ENCODE assay signal across 23 mouse cellular contexts in genomic region chr13:18016604-18017003, GRCm38 (mm10). TPM values are rescaled to one million over a fixed set of nuclear protein-coding genes. Genes with fewer than 3 reads are reported as not detected.
DNase-seq lines count a peak whose midpoint lies in the region; ATAC-seq and TF ChIP-seq lines count a peak whose summit lies in the region.
"Had no signal": no experiment of that assay in that cellular context is flagged by ENCODE, and none has a peak within 500 bp of the region (broad histone marks: within the 10 kb centered on the region; RNA-seq: fewer than 3 reads in every experiment).

No protein-coding gene starts in this region.

- TF ChIP-seq RAD21 in MEL (IDR thresholded peaks at IDR 0.05; ENCODE audit: low read depth, low read length) = no peak

- H3K79me2 ChIP-seq in MEL (ENCODE audit: control insufficient read depth, insufficient read depth, low read length, poor library complexity) = no peaks in the 10 kb centered on the region

- TF ChIP-seq POLR2A in MEL (IDR thresholded peaks at IDR 0.05; ENCODE audit: control insufficient read depth in 1 of 2, insufficient read depth in 1 of 2, low read depth in 1 of 2, low read length in 2 of 2, poor library complexity in 1 of 2) = no peak

- 75% methylated on average over 3 of the region's 3 CpGs for WGBS in kidney, embryonic 16.5 days

- TF ChIP-seq CTCF in MEL (IDR thresholded peaks at IDR 0.05 in 2 of 3, conservative IDR thresholded peaks at IDR 0.05 in 1 of 3; ENCODE audit: control insufficient read depth in 1 of 3, insufficient read depth in 1 of 3, low read depth in 2 of 3, low read length in 3 of 3, poor library complexity in 1 of 3, severe bottlenecking in 1 of 3) = no peak

- no peak overlapping the region for H3K4me2 ChIP-seq in kidney, embryonic 16.5 days (replicated peaks; ENCODE audit: low read depth, low read length)
- H3K4me2 ChIP-seq: embryonic facial prominence, embryonic 13.5 days; embryonic facial prominence, embryonic 15.5 days; forebrain, embryonic 13.5 days; forebrain, embryonic 15.5 days had no signal

- TF ChIP-seq EP300 in MEL (IDR thresholded peaks at IDR 0.05; ENCODE audit: low read depth in 1 of 2, low read length in 2 of 2) = no peak

- no peak overlapping the region for H3K9ac ChIP-seq in MEL (ENCODE audit: control insufficient read depth, low read depth, low read length, poor library complexity, severe bottlenecking)
- H3K9ac ChIP-seq in kidney, embryonic 16.5 days (replicated peaks; ENCODE audit: low read length) = no peak overlapping the region
- H3K9ac ChIP-seq: embryonic facial prominence, embryonic 13.5 days; embryonic facial prominence, embryonic 15.5 days; forebrain, embryonic 13.5 days; forebrain, embryonic 15.5 days; forebrain, postnatal 0 days had no signal

- H3K9me3 ChIP-seq in MEL (replicated peaks; ENCODE audit: insufficient read depth, low read length) = no peaks in the 10 kb centered on the region
- no peaks in the 10 kb centered on the region for H3K9me3 ChIP-seq in kidney, embryonic 16.5 days (ENCODE audit: low read length)
- H3K9me3 ChIP-seq: embryonic facial prominence, embryonic 13.5 days; embryonic facial prominence, embryonic 15.5 days; forebrain, embryonic 13.5 days; forebrain, embryonic 15.5 days; G1E had no signal

- no peak overlapping the region for H3K4me3 ChIP-seq in MEL (ENCODE audit: control insufficient read depth in 1 of 2, insufficient read depth in 1 of 2, low read depth in 2 of 2, low read length in 2 of 2)
- H3K4me3 ChIP-seq in kidney, embryonic 16.5 days (ENCODE audit: low read length) = no peak overlapping the region
- H3K4me3 ChIP-seq: embryonic facial prominence, embryonic 13.5 days; embryonic facial prominence, embryonic 15.5 days; forebrain, embryonic 13.5 days; forebrain, embryonic 15.5 days had no signal

- no peaks in the 10 kb centered on the region for H3K36me3 ChIP-seq in MEL (ENCODE audit: control insufficient read depth in 1 of 2, insufficient read depth in 2 of 2, low read length in 2 of 2)
- H3K36me3 ChIP-seq in kidney, embryonic 16.5 days (ENCODE audit: insufficient read depth, low read length) = no peaks in the 10 kb centered on the region
- H3K36me3 ChIP-seq: embryonic facial prominence, embryonic 13.5 days; embryonic facial prominence, embryonic 15.5 days; forebrain, embryonic 15.5 days; G1E had no signal

- ATAC-seq in common myeloid progenitor, adult 5-6 weeks (replicated peaks; ENCODE audit: low read depth, poor library complexity, severe bottlenecking) = peak; percentile 62
- ATAC-seq in kidney, embryonic 16.5 days (ENCODE audit: low FRiP score, low TSS enrichment) = no peak
- ATAC-seq: forebrain, embryonic 13.5 days; forebrain, embryonic 15.5 days; forebrain, postnatal 0 days had no signal

- no peak overlapping the region for H3K27ac ChIP-seq in MEL (ENCODE audit: control insufficient read depth, low read depth, low read length)
- no peak overlapping the region for H3K27ac ChIP-seq in kidney, embryonic 16.5 days (ENCODE audit: low read length)
- H3K27ac ChIP-seq: embryonic facial prominence, embryonic 13.5 days; embryonic facial prominence, embryonic 15.5 days; forebrain, embryonic 13.5 days; forebrain, embryonic 15.5 days had no signal

- no peaks in the 10 kb centered on the region for H3K27me3 ChIP-seq in MEL (ENCODE audit: control insufficient read depth in 1 of 2, insufficient read depth in 2 of 2, low read length in 2 of 2)
- H3K27me3 ChIP-seq in kidney, embryonic 16.5 days (ENCODE audit: insufficient read depth, low read length) = no peaks in the 10 kb centered on the region
- H3K27me3 ChIP-seq: embryonic facial prominence, embryonic 13.5 days; embryonic facial prominence, embryonic 15.5 days; forebrain, embryonic 13.5 days; forebrain, embryonic 15.5 days had no signal

- H3K4me1 ChIP-seq in MEL (ENCODE audit: control insufficient read depth in 1 of 2, insufficient read depth in 2 of 2, low read length in 2 of 2) = no peaks in the 10 kb centered on the region
- H3K4me1 ChIP-seq in kidney, embryonic 16.5 days (ENCODE audit: insufficient read depth, low read length) = no peaks in the 10 kb centered on the region
- H3K4me1 ChIP-seq: embryonic facial prominence, embryonic 13.5 days; embryonic facial prominence, embryonic 15.5 days; forebrain, embryonic 13.5 days; forebrain, embryonic 15.5 days had no signal

- peak; percentile 90 for DNase-seq in heart, adult 11 months
- DNase-seq in heart, adult 8-10 months (ENCODE audit: low spot score) = no peak
- DNase-seq in 416B (ENCODE audit: low read depth) (peak; percentile 45), MEL (ENCODE audit: low read depth, low spot score) (peak; percentile 8)
- no peak for DNase-seq in urinary bladder, postnatal 4 days (ENCODE audit: low spot score in 2 of 2)
- DNase-seq in left cerebral cortex, adult 9 months (ENCODE audit: low spot score in 2 of 2) = no peak
- DNase-seq: adrenal gland, adult 2 months; adrenal gland, postnatal 10 days; adrenal gland, postnatal 25 days; cerebellum, adult 11-12 months; cerebellum, adult 2 months; cerebellum, adult 9-10 months; cerebellum, postnatal 10 days; cerebellum, postnatal 25 days; embryo, embryonic 11 days; forebrain, postnatal 0 days had no signal

TF ChIP-seq in MEL, 35 proteins besides CTCF, POLR2A, EP300 and RAD21:
- TF ChIP-seq SIN3A (IDR thresholded peaks at IDR 0.05; ENCODE audit: low read length) = no peak
- TF ChIP-seq USF2 (IDR thresholded peaks at IDR 0.05; ENCODE audit: borderline replicate concordance in 1 of 2, insufficient read depth in 1 of 2, low read depth in 1 of 2, low read length in 2 of 2) = no peak
- TF ChIP-seq BHLHE40 (IDR thresholded peaks at IDR 0.05; ENCODE audit: borderline replicate concordance, low read depth, low read length) = no peak
- no peak for TF ChIP-seq UBTF (IDR thresholded peaks at IDR 0.05; ENCODE audit: borderline replicate concordance, insufficient read depth, low read depth, low read length)
- TF ChIP-seq USF1 (IDR thresholded peaks at IDR 0.05; ENCODE audit: low read depth, low read length) = no peak
- no peak for TF ChIP-seq ZMIZ1 (IDR thresholded peaks at IDR 0.05; ENCODE audit: low read depth, low read length)
- TF ChIP-seq MEF2A (IDR thresholded peaks at IDR 0.05; ENCODE audit: extremely low read depth, insufficient replicate concordance, low read depth, low read length, poor library complexity, severe bottlenecking) = no peak
- no peak for TF ChIP-seq MYB (IDR thresholded peaks at IDR 0.05; ENCODE audit: low read depth, low read length)
- no peak for TF ChIP-seq CHD2 (IDR thresholded peaks at IDR 0.05; ENCODE audit: low read length)

RNA-seq across cellular contexts. Expression of gene Yae1d1, which starts 23.5 kb away (rescaled TPM):
- 10 to 100 TPM; 35.2 to 43.6 (median 38.3) TPM for total RNA-seq in heart, adult 8-10 months (2022)
- 14.8 and 19.7 TPM in 2 replicates for total RNA-seq in MEL (2012; rRNA removed)
- polyA plus RNA-seq in MEL (2012; ENCODE audit: insufficient read depth in 1 of 2, insufficient read length in 2 of 2, low read depth in 1 of 2, low replicate concordance in 2 of 2, missing spikeins in 1 of 2) = 1 to 10 TPM in 1 of 2 experiments, not detected in 1; 9.4 TPM
- 21.7 and 24.3 TPM in 2 replicates for total RNA-seq in common myeloid progenitor, adult 5-6 weeks (2017)
- polyA plus RNA-seq in kidney, embryonic 16.5 days (2015; fragmentation: Nextera tagmentation; extraction: Ambion mirVana) = 70.9 and 75.1 TPM in 2 replicates

Comparison
In these comparisons a context has a peak if more than half of its experiments do, and no peak if none do; other contexts are left out.
1. DNase-seq: peak in heart, adult 11 months (single experiment), 416B (single experiment) and MEL (single experiment); none in heart, adult 8-10 months (single experiment), urinary bladder, postnatal 4 days (0 of 2) and left cerebral cortex, adult 9 months (0 of 2).